Mouse (Mus musculus) gonadal fat pad, adult 2 months (tissue): ENCODE measurements at regions not wholly inside any gene's neighbourhood (a gene's known extent, or its start where the extent isn't known, plus 50 kb on each side); places are given as distances from the start of the nearest gene placed in this dataset.

Experiments used
- DNase-seq: peaks from one replicate; pipeline ENCODE4 v3.0.0-alpha.2; 2012; ENCODE audit warnings: low read depth

GRCm38 (mm10) chr2:48619042-48619441, 194.9 kb upstream of the Acvr2a start:
- DNase-seq: no peak

GRCm38 (mm10) chr2:48620815-48621214, 193.1 kb upstream of the Acvr2a start:
- DNase-seq: no peak

GRCm38 (mm10) chr2:48622316-48622715, 191.6 kb upstream of the Acvr2a start:
- DNase-seq: no peak

- peak; percentile 73 for DNase-seq
Measured at GRCm38 (mm10) chr2:48624040-48624439, 189.9 kb upstream of the Acvr2a start.

- peak; percentile 37 for DNase-seq
Measured at GRCm38 (mm10) chr2:48624461-48624860, 189.4 kb upstream of the Acvr2a start.

GRCm38 (mm10) chr2:48627011-48627410, 186.9 kb upstream of the Acvr2a start:
- DNase-seq: no peak

- DNase-seq: no peak
Measured at GRCm38 (mm10) chr2:48629106-48630050, 184.5 kb upstream of the Acvr2a start.

- no peak for DNase-seq
Measured at GRCm38 (mm10) chr2:48634456-48635174, 179.3 kb upstream of the Acvr2a start.

GRCm38 (mm10) chr2:48636108-48636507, 177.8 kb upstream of the Acvr2a start:
- DNase-seq: no peak

- DNase-seq: no peak
Measured at GRCm38 (mm10) chr2:48644114-48644513, 169.8 kb upstream of the Acvr2a start.

GRCm38 (mm10) chr2:48650281-48650680, 163.6 kb upstream of the Acvr2a start:
- no peak for DNase-seq

- DNase-seq: no peak
Measured at GRCm38 (mm10) chr2:48661222-48661621, 152.7 kb upstream of the Acvr2a start.

- DNase-seq: no peak
Measured at GRCm38 (mm10) chr2:48665103-48665502, 148.8 kb upstream of the Acvr2a start.

GRCm38 (mm10) chr2:48689098-48689497, 124.8 kb upstream of the Acvr2a start:
- DNase-seq: no peak

- DNase-seq: no peak
Measured at GRCm38 (mm10) chr2:48694509-48694908, 119.4 kb upstream of the Acvr2a start.

GRCm38 (mm10) chr2:48700886-48701285, 113.0 kb upstream of the Acvr2a start:
- DNase-seq: no peak

- DNase-seq: no peak
Measured at GRCm38 (mm10) chr2:48705103-48705804, 108.7 kb upstream of the Acvr2a start.

GRCm38 (mm10) chr2:48705805-48706150, 108.1 kb upstream of the Acvr2a start:
- DNase-seq: no peak

- DNase-seq: no peak
Measured at GRCm38 (mm10) chr2:48706188-48706587, 107.7 kb upstream of the Acvr2a start.

GRCm38 (mm10) chr2:48716206-48716605, 97.7 kb upstream of the Acvr2a start:
- no peak for DNase-seq

- DNase-seq: no peak
Measured at GRCm38 (mm10) chr2:48717770-48718169, 96.1 kb upstream of the Acvr2a start.

- DNase-seq: no peak
Measured at GRCm38 (mm10) chr2:48718261-48718660, 95.6 kb upstream of the Acvr2a start.
